Mouse (Mus musculus): ENCODE results near the gene Gbp5.
"Not testable (repeated sequence)": the region's sequence is repeated elsewhere in the genome, so short reads cannot be mapped to it uniquely, and the experiment has no call there.

Gbp5 gene

DNA sequence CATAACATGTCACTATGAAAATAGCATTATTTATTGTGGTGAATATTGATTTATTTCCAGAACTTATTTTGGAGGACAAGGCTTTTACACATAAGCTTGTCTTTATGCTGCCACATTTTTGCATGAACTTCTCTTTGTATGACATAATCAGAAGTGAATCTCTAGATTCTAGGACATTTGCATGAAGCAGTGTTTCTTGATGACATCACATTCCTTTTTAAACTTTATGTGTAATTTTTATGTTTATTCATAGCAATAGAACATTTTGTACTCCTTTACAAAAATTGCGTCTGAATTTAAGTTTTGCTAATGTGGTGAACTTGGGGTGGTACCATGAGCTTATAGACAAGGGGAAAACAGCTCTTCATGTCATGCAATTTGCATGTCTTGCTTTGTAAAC lies 41.9 kb downstream of the Gbp5 start:
- in situ Hi-C loops (cut with MboI), result no loop called here

- in situ Hi-C loops (cut with MboI), result no loop called here
These were observed 47.6 kb downstream of the Gbp5 start for GRCm38 (mm10) chr3:142541391-142541790.

- in situ Hi-C loops (cut with MboI), result not testable (repeated sequence)
These were observed 49.0 kb downstream of the Gbp5 start for GRCm38 (mm10) chr3:142542776-142543175.

DNA sequence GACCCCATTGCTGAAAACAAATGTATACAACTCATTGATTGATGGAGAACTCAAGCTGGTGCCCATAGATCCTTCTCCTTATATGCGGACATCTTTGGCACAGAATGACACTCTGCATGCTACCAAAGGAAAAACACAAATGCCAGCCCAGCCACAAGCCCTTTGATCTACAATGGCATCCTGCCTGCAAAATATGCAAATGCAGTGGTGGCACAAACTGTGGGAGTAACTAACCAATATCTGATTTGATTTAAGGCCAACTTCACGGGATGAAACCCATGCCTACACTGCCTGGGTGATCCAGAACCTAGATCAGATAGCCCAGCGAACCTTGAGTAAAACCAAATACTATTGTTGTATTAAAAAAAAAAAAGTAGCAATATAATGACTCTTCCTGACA lies 52.9 kb downstream of the Gbp5 start:
- in situ Hi-C loops (cut with MboI), result no loop called here

- in situ Hi-C loops (cut with MboI), result no loop called here
These were observed 56.4 kb downstream of the Gbp5 start for GRCm38 (mm10) chr3:142550052-142550676.

- in situ Hi-C loops (cut with MboI), result no loop called here
These were observed 60.8 kb downstream of the Gbp5 start for GRCm38 (mm10) chr3:142554601-142555000.

- in situ Hi-C loops (cut with MboI), result no loop called here
These were observed 61.8 kb downstream of the Gbp5 start for GRCm38 (mm10) chr3:142555623-142556022.

DNA sequence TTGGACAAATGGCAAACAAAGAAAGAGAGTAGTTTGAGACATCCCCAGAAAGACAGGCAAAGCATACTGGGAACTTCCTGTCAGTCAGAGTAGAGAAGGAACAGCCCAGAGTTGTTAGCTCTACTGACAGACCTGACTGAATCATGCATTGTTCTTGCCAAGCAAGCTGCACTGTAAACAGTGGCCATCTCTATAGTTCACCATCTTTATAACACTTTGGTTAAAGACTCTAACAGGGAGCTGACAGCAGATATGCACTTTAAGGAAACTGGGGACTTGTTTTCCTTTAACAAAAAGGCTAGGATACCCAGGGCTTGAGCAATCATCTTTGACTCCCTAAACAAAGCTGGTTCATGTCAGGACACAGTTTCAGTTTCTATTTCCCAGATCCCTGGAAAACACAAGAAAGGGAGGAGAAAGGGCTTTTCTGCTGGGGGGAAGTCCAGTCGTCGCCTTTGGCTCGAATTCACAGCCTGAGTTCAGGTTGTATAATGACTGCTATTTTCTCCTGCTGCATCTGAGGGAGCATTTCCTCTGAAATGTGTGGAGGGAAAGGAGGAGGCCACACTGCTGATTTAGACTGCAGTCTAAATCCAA lies 66.0 kb downstream of the Gbp5 start, which contains the start of gene Gbp3:
Gene Gbp3, plus strand, starts transcription at position 395 of the 597 bp plus-strand sequence.
- in situ Hi-C loops (cut with MboI), result loop anchor here (10.0 kb wide), 1 partner anchor 65 kb away; the partner anchor contains the start of gene Gbp5

- in situ Hi-C loops (cut with MboI), result loop anchor here (10.0 kb wide), 1 partner anchor 66 kb away; the partner anchor contains the start of gene Gbp5
These were observed 66.6 kb downstream of the Gbp5 start for GRCm38 (mm10) chr3:142560296-142560948.

DNA sequence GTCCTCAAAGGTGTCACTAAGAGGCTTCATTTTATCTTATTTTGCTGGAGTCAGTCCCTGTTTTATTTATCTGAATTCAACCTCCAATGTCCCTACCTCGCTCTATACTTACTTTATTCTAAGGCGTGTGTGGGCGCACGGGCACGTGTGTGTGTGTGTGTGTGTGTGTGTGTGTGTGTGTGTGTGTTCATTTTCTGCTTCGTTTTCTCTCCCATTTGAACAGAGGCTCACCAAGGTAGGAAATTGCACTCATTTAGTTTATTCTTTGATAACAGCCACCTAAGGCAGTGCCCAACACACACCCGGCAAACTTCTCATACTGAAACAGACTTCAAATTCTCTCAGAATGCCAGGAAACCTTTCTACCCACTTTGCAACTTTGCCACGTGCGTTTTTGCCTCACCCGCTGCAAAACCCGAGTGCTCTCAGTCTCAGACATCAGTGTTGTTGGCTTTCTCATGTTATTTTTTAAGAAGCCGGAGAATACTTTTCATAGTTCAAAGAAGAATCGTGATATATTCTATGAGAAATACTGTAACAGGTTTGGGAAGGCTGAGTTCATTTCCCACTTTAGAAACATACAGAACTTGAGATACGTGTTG lies 67.4 kb downstream of the Gbp5 start:
- in situ Hi-C loops (cut with MboI), result loop anchor here (10.0 kb wide), 1 partner anchor 66 kb away; the partner anchor contains the start of gene Gbp5

- in situ Hi-C loops (cut with MboI), result loop anchor here (10.0 kb wide), 1 partner anchor 67 kb away; the partner anchor contains the start of gene Gbp5
These were observed 67.9 kb downstream of the Gbp5 start for GRCm38 (mm10) chr3:142561666-142562065.

DNA sequence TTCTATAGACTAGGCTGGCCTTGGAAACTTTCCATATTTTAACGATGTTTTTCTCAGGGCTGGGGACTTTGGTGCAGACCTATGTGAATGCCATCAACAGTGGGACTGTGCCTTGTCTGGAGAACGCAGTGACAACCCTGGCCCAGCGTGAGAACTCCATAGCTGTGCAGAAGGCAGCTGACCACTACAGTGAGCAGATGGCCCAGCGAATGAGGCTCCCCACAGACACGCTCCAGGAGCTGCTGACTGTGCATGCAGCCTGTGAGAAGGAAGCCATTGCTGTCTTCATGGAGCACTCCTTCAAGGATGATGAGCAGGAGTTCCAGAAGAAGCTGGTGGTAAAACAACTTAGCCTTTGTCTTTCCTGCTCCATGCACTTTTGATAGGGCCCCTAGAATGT lies 73.7 kb downstream of the Gbp5 start:
- in situ Hi-C loops (cut with MboI), result loop anchor here (10.0 kb wide), 1 partner anchor 73 kb away; the partner anchor contains the start of gene Gbp5

DNA sequence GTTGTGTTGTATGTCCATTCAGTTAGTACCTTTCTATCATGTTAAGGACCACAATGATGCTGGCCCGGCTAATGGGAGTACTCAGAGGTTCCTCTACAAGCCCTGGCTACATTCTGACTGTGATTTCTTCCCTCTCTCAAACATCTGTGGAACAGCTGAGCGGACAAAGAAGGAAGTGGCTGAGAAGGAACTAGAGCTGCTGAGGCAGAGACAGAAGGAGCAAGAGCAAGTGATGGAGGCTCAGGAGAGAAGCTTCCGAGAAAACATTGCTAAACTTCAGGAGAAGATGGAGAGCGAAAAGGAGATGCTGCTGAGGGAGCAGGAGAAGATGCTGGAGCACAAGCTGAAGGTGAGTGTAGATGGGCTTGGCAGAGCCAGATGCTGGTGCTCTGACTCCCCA lies 77.0 kb downstream of the Gbp5 start:
- in situ Hi-C loops (cut with MboI), result no loop called here

All from mature B cell (primary cell).